Mouse (Mus musculus) cerebellum, adult 11 months (tissue): ENCODE measurements around the gene Kremen1.

Experiments used
- DNase-seq: peaks from one replicate; pipeline ENCODE4 v3.0.0; 2022

Gene Kremen1

DNA sequence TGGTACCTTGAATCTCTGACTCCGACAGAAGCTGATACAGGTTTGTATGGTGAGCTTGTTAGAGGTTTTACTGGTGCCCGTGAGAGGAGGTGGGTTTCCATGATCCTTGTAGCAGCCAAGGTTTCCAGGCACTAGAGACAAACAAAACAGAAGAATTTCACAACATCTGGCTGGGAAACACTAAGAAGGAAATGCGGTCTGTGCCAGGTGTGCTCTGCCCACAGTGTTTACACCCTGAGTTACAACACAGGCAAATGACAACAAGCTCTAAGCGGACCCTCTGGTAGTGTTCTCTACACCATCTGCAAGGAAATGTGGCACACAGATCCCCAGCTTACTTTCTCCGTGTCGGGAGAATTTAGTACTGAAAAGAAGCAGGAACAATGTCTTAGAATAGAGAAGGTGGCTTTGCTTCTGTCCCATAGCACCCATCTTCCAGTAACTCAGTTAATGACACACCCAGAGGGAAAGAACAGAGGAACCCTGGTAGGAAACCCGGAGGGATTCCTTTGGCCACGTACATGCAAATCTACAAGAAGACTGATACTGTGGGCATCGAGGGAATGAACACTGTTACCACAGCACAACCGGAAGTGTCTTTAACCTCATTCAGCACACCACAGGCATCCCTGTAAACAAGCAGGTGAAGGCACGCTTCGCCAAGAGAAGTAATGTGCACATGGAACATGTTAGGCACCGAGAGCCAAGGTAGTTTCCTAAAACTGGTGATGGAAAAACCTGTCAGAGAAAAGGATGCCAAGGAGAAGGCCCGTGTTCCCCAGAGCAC is 45.8 kb downstream of the Kremen1 start:
- DNase-seq = no peak

DNA sequence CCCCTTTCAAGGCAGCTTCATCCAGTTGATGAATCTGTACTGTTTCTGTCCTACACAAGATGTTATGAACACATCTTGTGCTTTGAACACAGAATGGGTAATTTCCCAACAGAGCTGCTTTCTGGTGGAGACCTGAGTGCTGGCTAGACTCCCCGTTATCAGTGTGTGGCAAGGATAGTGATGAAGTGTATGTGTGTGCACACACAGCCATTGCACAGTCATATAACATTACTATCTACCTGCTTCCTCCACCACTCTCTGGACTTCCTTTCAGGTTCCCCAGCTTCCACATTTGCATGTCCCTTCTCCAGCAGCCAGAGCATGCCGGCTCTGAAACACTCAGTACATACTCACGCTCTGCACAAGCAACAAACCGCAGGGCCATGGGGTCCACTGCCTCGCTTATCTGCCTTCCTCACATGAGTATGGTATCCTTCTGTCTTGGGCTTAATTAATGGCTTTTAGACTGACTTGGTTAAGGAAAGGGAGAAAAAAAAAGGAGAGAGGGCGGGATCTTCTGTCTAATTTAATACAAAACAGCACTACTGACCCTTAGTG is 46.8 kb downstream of the Kremen1 start:
- no peak for DNase-seq

DNA sequence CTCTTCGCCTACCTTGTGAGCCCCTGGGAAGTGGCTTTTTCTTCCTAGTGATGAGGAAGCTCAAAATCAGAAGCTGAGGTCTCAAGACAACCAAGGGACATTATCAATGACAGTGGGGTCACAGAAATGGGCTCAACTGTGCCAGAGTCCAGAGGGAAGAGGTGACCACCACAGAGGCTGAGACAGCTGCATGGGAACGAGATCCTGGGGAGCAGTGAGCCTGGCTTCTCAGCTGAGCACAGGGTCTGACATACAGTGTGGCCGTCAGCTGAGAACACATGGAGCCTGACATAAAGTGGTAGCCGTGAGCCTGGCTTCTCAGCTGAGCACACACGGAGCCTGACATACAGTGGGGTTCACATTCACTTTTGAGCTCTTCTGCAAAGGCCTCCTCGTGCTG is 58.3 kb downstream of the Kremen1 start:
- DNase-seq = no peak

DNA sequence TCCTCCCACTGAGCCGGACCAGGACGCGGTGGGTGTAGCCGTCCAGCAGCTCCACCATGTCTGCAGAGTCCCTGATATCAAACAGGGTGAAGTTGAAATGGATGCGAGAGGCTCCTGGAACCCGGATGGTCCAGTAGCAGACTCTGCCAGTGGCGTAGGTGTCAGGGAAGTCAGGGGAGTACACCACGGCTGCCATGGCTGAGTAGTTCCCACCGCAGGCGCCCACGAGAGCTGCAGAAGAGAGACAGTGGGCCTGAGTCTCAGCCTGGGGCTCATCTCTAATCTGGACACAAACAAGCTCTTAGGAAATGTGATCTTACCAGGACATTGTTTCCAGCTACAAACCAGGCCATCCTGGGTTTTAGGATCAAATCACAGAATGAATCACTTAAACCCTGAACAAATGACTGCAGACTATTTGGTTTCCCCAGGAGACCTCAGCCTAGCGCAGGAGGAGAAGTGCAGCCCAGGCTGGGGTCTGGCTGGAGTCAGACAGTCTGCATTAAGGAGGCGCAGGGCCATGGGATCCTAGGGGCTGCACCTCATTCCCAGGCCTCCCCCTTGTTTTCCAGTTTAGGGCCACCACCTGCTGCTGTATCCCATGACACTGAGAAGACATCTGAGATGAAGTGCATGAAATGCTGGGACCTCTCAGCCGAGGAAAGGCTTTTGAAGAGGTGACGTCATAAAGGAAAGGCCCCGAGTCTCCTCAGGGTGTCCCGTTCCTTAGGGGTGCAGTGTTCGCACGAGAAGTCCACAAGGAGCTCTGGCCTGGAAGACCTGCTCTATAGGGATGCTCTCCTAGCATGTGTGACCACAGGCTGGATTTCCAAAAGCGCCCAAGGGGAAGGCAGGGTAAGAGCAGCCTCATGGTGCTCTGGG is 59.3 kb downstream of the Kremen1 start:
- no peak for DNase-seq

DNA sequence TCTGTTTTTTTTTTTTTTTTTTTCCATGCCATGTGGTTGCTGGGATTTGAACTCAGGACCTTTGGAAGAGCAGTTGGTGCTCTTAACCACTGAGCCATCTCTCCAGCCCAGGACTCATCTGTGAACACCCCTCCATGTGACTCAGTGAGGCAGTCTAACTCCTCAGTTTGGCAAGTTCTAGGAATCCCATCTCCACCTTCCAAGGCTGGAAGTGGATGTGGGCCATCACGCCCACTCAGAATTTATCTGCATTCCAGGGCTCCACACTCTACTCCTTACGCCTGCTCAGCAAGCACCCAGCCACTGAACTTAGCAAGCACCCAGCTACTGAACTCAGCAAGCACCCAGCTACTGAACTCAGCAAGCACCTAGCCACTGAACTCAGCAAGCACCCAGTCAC is 61.5 kb downstream of the Kremen1 start:
- no peak for DNase-seq

DNA sequence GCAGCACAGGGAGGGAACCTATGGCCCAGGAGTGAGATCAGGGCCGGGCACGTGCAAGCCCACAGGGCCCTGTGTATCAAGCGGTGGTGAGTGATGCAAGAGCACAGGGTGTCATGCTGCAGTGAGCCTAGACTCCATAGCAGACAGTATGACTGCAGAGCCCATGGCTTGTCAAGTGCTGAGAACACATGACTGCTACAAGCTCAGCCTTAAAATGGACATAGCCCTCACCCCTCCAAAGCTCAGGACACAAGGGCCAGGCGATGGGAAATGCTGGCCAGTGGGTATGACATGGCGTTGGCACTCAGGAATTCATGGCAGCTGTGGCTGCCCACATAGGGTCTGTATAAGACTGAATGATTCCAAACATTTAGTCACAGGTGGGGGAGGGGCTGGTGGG is 64.3 kb downstream of the Kremen1 start:
- no peak for DNase-seq

DNA sequence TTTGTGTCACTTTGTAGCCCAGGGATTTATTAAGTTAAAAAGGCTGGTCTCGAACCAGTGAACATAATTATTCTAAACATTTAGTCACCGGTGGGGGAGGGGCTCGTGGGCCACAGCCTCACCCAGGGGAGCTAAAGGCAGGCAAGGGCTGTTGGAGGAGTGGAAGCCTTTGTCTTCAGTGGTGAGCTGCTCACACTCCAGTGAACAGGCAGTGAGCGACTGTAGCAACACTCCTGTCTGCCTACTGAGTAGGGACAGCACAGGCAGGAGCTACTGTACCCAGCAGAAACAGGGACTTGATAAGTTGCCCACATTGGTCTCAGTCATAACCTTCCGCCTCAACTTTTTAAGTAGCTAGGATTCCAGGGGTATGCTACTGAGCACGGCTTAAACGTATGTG is 64.8 kb downstream of the Kremen1 start:
- DNase-seq = no peak

DNA sequence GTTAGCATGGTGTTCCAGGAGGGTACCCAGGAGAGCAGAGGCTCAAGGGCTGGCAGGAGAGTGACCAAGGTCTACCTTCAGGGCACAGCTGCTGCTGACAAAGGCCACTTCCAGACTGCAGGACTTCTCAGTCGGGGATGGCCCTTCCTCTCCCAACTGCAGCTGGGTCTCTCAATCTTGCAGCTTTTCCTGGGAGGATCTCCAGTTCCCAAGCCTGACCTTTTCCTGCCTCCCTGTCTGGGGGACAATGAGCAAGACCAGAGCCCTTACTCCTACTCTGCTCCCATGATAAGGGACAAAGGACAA is 67.8 kb downstream of the Kremen1 start:
- no peak for DNase-seq

DNA sequence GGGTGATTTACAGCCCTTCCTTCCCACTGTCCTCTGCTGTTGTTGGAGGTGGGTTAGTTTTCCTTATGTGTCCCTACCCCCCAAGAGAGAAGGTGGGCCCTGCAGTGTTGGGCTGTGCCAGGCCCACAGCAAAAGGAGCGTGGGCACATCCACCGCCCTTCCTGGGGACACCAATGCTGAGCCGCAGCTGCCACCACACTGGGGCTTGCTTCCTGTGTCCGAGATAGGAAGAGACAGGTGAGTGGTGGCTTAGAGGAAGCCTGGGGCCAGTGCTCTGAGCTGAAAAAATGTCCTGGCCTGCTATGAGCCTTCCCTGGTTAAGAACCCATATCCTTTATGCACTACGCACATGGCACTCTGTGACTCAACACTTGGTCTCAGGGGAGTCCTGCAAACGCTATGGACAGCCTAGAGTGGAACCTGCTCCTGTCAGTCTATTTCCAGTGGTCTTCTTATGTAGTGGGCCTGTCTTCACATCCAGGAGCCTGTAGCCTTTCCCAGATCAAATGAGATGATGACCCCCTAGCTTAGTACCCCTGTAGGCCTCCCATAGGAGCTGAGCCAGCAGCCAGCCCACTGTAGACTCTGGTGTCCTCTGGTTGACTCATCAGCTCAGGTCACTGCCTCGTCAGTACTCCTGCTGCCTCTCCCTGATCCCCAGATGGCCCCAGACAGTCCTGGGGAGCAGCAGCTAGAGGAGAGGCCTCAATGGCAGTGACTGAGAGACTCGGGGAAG is 68.3 kb downstream of the Kremen1 start:
- no peak for DNase-seq

DNA sequence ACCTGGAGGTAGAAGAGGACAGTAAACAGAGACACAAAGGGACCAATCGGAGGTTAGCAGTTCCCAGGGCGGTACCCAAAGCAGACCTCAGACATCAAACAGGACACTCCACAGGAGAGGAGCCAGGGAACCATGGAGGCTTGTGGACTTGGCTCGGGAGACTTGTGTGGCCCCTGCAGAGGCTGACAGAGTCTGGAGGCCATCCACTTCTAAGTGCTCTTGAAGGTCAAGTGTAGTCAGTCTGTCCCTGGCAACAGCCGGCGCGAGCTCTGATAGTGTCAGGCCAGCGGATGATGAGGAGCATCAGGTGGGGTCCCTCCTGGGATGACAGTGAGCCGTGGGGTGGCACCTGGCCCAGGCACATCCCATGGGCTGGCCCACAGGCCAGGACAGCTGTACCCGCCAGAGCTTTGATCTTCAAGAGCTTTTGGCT is 69.3 kb downstream of the Kremen1 start:
- DNase-seq = no peak

DNA sequence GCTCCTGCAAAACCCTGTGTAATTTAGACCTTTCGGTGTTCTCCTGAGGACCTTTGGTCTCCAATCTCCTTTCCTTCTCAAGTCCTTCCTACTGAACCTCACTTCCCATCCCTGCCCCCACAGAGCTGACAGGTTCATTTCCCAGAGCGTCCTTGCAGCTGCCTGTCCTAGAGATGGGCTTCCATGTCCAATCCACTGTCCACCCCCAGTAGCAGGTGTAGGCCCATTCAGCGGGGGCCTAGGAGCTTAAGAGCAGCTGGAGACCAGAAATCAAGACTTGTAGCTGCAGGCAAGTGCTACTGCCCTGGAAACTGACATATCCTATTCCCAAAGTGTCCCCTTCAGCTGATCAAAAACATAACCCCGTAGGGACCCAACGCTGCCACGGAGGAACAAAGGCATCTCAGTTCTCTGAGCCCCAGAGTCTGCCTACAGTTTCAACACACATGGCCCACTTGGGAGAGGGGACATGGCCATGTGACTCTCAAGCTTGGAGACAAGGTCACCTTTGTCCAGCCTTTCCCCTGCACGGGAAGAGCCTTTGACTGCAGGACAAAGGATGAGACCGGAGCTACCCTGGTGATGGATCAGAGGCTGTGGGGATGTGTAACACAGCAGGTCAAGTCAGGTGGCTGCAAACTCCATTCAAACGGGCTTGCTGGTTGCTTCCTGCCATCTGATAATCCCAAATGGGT is 72.0 kb downstream of the Kremen1 start:
- DNase-seq = no peak

DNA sequence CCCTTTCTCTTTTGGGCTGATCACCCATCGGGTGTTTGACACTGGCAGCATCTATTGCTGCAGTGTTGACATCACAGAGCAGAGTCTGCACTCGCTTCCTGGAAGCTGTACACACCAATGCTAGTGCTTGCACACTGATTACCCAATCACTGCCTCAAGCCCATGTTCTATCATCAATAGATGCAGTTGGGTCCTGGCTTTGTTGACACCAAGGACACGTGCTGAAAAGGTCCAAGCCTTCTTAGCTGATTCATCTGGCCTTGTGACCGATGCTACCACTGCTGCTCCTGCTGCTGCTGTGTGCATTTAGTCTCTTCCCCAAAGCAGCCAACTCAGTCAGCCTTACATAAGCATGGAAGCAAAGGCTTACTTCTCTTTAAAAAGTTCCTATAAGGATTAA is 73.2 kb downstream of the Kremen1 start:
- DNase-seq = no peak

DNA sequence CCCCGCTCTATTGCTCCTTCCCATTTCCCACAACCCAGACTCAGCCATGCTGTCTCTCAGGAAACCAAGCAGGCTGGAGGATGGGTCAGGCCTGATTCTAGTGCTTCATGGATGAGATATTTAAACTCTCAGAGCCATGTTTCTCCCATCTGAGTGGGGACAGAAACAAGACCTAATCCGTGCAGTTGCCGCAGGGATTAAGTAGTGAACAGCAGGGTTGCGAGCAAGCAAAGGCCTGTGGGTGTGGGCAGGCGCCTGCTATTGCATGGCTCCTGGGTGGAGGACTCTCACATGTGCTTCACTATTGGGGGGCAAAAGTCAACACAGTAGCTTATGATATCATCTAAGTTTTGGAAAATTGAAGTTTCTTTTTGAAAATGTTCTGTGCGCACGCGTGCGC is 76.5 kb downstream of the Kremen1 start:
- DNase-seq = no peak

DNA sequence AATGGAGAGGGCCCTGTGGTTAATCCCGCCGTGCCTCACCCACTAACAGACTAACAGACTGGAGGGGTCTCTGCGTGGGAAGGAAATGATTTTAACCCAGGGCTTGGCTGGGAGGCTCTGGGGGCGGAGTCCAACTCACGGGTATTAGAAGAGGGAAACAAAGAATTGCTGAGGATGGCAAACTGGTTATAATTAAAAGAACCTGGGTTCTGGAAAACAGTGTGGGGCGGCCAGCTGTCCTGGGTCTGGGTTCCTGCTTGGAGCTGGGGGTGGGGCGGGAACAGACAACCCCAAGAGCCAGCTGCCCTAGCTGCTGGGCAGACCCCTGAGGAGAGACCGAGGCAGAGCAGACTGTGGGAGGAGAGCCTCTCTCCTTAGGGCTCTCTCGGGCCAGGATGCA is 77.1 kb downstream of the Kremen1 start:
- no peak for DNase-seq

DNA sequence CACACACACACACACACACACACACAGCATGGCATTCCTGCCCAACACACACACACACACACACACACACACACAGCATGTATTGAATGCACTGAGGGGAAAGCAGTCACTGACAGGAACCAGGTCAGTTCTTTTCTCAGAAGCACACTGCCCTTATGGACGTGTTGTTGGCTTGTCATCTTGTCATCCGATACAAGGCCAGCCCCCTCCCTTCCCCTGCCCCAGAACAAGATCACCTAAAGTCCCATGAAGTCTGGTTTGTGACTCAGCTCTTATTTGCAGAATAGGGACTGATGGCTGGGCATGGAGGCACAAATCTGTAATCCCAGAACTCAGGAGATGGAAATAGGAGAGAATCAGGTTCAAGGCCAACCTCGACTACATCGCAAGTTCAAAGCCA is 78.5 kb downstream of the Kremen1 start:
- no peak for DNase-seq

DNA sequence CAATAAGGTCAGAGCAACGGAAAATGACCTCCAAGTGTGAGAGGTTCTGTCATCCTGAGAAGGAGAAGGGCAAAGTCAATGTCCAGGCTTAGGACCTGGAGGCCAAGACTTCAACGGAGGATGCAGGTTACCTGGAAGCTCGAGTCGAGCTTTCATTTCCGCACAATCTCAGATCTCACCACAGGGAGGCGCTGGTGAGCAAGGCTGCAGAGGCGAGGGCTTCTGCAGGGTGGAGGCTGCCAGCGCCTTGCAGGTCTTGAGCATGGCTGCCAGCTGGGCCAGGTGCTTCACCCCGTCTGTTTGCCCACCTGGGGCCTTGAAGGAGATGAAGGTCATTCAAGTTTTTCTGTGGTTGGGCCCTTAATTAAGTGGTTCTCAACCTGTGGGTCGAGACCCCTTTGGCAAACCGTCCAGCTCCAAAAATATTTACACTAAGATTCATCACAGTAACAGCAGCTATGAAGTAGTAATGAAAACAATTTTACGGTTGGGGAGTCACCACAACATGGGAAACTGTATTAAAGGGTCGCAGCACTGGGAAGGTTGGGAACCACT is 79.4 kb downstream of the Kremen1 start:
- DNase-seq = peak; percentile 80

DNA sequence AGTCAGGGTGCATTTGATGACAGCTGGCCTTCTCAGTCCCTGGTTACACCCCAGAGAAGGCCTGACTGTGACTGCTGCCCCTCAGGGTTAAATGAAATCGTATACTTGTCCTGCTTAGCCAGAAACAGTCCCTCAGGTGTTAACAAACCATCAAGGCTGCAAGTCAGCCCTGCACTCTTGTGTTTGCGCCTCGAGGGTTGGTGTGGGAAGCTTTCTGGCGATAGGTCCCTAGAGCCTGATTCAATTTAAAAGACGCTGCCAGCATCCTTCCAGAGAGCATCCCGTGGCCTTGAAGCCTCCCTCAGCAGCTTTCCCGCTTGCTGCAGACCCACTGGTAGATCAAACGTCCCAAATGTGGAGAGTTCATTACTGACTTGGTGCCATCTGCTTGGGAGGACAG is 82.0 kb downstream of the Kremen1 start:
- DNase-seq = no peak

DNA sequence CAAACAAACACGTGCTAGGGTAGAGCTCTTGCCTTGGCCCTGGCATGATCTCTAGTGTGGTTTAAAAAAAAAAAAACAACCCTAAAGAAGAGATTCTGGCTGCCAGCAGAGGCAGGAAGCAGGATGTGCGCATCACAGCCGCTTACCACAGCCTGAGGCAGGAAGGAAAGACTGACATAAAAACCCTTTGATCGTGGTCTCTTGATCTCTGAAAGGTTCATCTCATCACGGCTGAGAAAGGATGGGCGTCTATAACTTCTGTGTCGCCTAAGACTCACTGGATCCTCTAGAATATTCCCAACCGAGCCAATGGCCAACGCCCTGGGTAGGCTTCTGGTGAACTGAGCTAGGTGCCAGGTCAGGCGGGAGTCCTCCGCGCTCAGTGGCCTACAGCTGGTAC is 84.2 kb downstream of the Kremen1 start:
- no peak for DNase-seq

DNA sequence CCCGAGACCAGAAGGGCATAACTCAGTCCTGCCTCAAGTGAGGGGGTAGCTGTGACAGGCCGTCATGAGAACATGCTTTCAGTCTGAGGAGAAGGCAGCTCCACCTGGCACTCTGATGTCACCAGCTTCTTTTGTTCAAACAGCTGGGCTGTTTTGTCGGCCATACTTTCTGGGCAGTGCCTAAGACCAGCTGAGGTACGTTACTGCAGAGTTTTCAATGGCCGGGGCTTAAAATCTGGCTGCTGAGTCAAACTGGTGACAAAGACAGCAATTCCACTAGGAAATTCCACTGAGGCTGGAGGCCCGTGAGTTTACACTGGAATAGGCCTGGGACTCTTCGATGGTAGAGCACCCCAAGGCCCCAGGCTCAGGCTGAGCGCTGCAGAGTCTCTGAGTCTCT is 84.7 kb downstream of the Kremen1 start:
- no peak for DNase-seq

DNA sequence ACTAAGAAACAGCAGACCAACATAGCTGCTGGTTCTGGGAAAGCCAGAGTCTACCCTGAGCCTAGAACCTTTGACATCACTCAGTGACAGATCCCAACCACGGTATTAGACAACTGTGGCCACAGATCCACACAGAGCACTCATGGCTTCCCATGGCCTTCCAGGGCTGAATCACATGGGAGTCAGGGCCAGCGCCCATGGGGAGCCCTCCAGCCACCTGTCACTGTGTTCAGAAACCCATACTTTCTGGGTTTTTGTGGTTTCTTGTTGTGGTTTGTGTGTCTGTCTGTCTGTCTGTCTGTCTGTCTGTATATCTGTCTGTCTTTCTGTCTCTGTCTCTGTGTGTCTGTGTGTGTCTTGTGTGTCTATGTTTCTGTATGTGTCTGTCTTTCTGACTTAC is 85.5 kb downstream of the Kremen1 start:
- no peak for DNase-seq

DNA sequence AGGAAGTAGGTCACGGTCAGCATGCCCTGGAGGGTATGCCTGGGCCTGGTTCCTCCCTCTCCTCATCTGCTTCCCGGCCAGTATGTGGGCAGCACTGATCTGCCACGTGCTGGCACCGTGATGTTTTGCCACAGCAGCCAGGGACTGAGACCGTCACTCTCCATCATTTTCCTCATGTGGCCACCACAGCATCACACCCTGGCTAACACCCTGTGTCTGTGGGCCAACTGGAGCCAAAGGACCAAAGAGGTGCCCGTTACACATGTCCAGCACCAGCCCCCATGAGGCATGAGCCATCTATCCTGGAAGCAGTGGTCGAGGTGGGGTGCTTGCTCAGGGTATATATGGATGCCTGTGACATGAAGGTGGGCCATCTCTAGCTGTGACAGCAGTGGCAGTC is 86.2 kb downstream of the Kremen1 start:
- DNase-seq = no peak

DNA sequence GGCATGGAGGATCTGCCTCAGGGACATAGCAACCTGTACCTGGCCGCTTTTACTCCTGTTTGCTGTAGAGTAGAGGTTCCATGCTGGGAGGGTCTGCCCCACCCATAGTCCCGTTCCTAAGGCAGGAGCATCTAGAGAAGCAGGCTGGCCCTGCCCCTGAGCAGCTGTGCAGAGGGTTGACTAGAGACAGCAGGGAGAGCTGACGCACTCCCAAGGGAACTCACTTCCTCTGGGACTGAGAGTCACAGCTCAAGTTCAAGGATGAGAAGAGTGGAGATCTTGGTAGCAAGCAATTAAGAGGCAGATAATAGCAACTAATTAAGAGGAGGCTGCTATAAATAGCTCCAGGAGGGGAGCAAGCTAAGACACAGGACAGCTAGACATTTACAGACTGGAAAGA is 88.5 kb downstream of the Kremen1 start:
- DNase-seq = no peak

DNA sequence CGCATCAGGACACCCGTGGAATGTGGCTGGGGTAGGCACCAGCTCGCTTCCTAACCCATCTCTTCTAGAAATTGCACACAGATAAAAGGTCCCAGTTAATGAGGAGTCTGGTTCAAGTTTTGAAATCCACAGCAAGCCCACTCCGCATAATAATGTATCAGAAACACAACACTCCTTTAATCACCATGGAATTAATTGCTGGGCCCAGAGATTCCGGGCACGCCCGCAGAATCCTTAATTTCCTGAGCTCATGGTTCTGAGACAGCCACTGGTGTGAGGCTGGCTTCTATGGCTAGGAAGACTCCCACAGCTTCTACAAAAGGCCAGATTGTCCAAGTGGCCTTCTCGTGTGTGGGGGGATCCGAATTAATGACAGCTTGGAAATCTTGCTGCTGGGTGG is 94.0 kb downstream of the Kremen1 start:
- DNase-seq = no peak
